Mouse (Mus musculus): ENCODE measurements around the gene Dbn1. TPM values are rescaled to one million over a fixed set of nuclear protein-coding genes. Genes with fewer than 3 reads are reported as not detected.

Dbn1 gene
- 0.26 TPM for polyA plus RNA-seq (2014; fragmentation: Illumina TruSeq; extraction: RNeasy Lipid Tissue Mini Kit (QIAGEN cat#74804); ENCODE audit: low read depth, low replicate concordance)

DNA sequence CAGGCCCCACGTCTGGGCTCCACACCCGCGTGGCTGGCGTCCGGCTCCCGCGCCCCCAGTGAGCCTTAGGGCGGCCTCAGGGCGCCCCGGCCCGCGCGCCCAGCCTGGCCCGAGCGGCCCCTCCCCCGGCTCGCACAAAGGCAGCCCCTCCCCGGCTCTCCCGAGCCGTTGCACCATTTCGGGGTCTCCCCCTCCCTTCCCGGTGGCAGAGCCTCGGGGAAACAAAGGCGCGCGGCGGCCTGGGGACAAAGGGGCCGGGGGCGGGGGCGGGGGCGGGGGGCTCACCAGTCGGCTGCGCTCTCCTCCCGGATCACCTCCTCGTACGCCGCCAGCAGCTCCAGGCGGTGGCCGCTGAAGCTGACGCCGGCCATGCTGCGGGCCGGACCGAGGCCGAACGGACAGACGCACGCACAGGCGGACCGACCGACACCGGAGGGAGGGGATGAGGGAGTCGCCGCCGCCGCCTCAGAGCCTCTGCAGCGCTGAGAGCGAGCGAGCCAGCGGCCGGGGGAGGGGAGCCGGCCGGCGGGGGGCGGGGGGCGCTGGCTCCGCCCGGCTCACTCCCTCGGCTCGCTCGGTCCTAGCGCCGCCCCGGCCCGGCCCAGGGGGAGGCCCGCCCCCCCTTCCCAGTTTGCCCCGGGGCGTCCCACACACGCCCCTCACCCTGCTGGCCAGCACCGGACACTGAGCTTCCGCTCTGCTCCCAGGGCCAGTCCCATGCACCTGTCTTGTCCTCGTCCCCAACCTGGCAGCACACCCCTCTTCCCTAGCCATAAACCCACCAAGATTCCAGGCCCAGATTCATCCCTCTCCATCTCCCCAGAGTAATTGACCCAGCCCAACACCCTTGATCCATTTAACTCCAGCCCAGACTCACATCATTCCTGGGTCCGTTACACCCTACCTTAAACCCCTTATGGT lies at the start of gene Dbn1:
Gene Dbn1 (minus strand): TSS at position 534 of the 921 bp plus-strand sequence.

GRCm38 (mm10) chr13:55536194-55537175 lies 48.6 kb upstream of the Dbn1 start, which contains the start of gene Ddx41:
Gene Ddx41 (minus strand): TSS chr13:55536658.

GRCm38 (mm10) chr13:55529198-55529915 lies 41.4 kb upstream of the Dbn1 start, which contains the start of gene Dok3:
Gene Dok3 (minus strand): TSS chr13:55529296.

GRCm38 (mm10) chr13:55513111-55513748 lies 25.3 kb upstream of the Dbn1 start, which contains the start of gene Pdlim7:
Gene Pdlim7 (minus strand): TSS chr13:55513676.

DNA sequence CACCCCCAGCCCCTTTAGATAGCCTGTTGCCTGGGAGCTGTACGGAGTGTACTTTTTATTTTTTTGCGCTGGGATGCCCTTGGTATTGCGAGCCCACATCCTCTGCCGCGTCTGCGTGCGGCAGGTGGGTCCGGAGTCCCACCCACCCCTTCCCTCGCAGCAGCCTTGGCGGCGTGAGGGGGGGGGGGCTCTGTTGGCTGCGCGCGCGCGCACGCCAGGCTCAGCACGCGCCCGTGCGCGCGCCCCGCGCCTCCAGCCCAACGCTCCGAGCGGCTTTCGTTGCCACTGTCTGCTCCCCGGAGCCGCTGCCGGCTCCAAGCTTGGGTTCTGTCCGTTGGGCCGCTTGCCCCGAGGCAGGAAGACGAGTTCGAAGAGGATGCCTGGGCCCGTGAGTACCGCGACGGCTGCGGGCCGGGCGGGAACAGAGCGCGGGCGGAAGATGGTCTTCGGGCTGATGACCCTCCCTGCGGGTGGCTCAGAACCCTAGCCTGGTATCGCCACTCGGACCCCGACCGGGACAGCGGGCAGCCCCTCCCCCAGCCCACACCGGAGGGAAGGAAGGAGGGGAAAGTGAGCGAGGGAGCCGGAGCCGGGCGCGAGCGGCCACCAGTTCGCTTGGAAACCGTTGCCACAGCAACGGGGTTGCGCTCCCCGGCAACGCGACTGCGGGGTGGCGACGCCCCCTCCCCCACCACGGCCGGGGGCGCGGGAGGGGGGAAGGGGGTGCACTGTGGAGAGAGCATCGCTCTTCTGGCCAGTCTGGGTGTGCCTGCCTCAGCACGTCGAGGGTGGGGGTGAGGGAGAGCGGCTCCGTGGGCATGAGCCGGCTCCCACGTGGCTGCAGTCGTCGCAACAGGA lies 23.7 kb downstream of the Dbn1 start, which contains the start of gene Prr7:
Gene Prr7 (plus strand): TSS at position 241 of the 858 bp plus-strand sequence.

GRCm38 (mm10) chr13:55444937-55445315 lies 43.0 kb downstream of the Dbn1 start, which contains the start of gene Grk6:
Gene Grk6 (plus strand): TSS chr13:55445072.

DNA sequence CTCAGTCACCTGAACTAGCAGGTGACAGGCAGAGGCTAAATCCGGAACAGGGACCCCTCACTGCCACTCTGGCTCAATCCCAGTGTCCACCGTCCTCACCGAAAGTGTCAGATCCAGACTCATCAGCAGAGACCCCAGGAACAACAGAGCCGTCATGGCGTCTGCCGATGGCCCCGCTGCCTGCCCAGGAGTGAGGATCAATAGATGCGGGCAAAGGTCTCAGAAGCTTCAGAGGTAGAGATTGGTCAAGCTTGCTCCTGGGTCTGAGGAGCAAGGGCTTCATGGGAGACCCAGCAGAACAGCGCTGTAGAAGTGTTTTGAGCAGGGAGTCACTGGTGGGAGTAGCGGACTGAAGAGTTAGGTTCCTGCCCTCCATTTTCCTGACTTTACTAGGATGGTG lies 61.3 kb downstream of the Dbn1 start, which contains the start of gene F12:
Gene F12 (minus strand): TSS at position 181 of the 400 bp plus-strand sequence.

Other genes with a start within 250 kb of the Dbn1 start
- gene Prelid1, start 167.6 kb downstream of the Dbn1 start, polyA plus RNA-seq (2014; fragmentation: Illumina TruSeq; extraction: RNeasy Lipid Tissue Mini Kit (QIAGEN cat#74804); ENCODE audit: low read depth, low replicate concordance): 15.5 TPM
- gene Rab24, start 166.2 kb downstream of the Dbn1 start, polyA plus RNA-seq (2014; fragmentation: Illumina TruSeq; extraction: RNeasy Lipid Tissue Mini Kit (QIAGEN cat#74804); ENCODE audit: low read depth, low replicate concordance): 9.9 TPM
- not detected for gene Mxd3, start 158.3 kb downstream of the Dbn1 start, polyA plus RNA-seq (2014; fragmentation: Illumina TruSeq; extraction: RNeasy Lipid Tissue Mini Kit (QIAGEN cat#74804); ENCODE audit: low read depth, low replicate concordance)
- 38.0 TPM for gene Lman2, start 125.3 kb downstream of the Dbn1 start, polyA plus RNA-seq (2014; fragmentation: Illumina TruSeq; extraction: RNeasy Lipid Tissue Mini Kit (QIAGEN cat#74804); ENCODE audit: low read depth, low replicate concordance)
- gene Rgs14, start 118.4 kb downstream of the Dbn1 start, polyA plus RNA-seq (2014; fragmentation: Illumina TruSeq; extraction: RNeasy Lipid Tissue Mini Kit (QIAGEN cat#74804); ENCODE audit: low read depth, low replicate concordance): not detected
- not detected for gene Slc34a1, start 89.9 kb downstream of the Dbn1 start, polyA plus RNA-seq (2014; fragmentation: Illumina TruSeq; extraction: RNeasy Lipid Tissue Mini Kit (QIAGEN cat#74804); ENCODE audit: low read depth, low replicate concordance)
- not detected for gene Pfn3, start 72.9 kb downstream of the Dbn1 start, polyA plus RNA-seq (2014; fragmentation: Illumina TruSeq; extraction: RNeasy Lipid Tissue Mini Kit (QIAGEN cat#74804); ENCODE audit: low read depth, low replicate concordance)
- 23.3 TPM for gene F12, start 61.3 kb downstream of the Dbn1 start, polyA plus RNA-seq (2014; fragmentation: Illumina TruSeq; extraction: RNeasy Lipid Tissue Mini Kit (QIAGEN cat#74804); ENCODE audit: low read depth, low replicate concordance)
- gene Grk6, start 43.0 kb downstream of the Dbn1 start, polyA plus RNA-seq (2014; fragmentation: Illumina TruSeq; extraction: RNeasy Lipid Tissue Mini Kit (QIAGEN cat#74804); ENCODE audit: low read depth, low replicate concordance): 2.5 TPM
- not detected for gene Prr7, start 23.8 kb downstream of the Dbn1 start, polyA plus RNA-seq (2014; fragmentation: Illumina TruSeq; extraction: RNeasy Lipid Tissue Mini Kit (QIAGEN cat#74804); ENCODE audit: low read depth, low replicate concordance)
- gene Pdlim7, start 25.6 kb upstream of the Dbn1 start, polyA plus RNA-seq (2014; fragmentation: Illumina TruSeq; extraction: RNeasy Lipid Tissue Mini Kit (QIAGEN cat#74804); ENCODE audit: low read depth, low replicate concordance): 0.24 TPM
- not detected for gene Dok3, start 41.2 kb upstream of the Dbn1 start, polyA plus RNA-seq (2014; fragmentation: Illumina TruSeq; extraction: RNeasy Lipid Tissue Mini Kit (QIAGEN cat#74804); ENCODE audit: low read depth, low replicate concordance)
- gene Ddx41, start 48.5 kb upstream of the Dbn1 start, polyA plus RNA-seq (2014; fragmentation: Illumina TruSeq; extraction: RNeasy Lipid Tissue Mini Kit (QIAGEN cat#74804); ENCODE audit: low read depth, low replicate concordance): 2.3 TPM
- 5.9 TPM for gene Fam193b, start 83.0 kb upstream of the Dbn1 start, polyA plus RNA-seq (2014; fragmentation: Illumina TruSeq; extraction: RNeasy Lipid Tissue Mini Kit (QIAGEN cat#74804); ENCODE audit: low read depth, low replicate concordance)
- gene Tmed9, start 85.6 kb upstream of the Dbn1 start, polyA plus RNA-seq (2014; fragmentation: Illumina TruSeq; extraction: RNeasy Lipid Tissue Mini Kit (QIAGEN cat#74804); ENCODE audit: low read depth, low replicate concordance): 29.5 TPM
- gene B4galt7, start 111.8 kb upstream of the Dbn1 start, polyA plus RNA-seq (2014; fragmentation: Illumina TruSeq; extraction: RNeasy Lipid Tissue Mini Kit (QIAGEN cat#74804); ENCODE audit: low read depth, low replicate concordance): 1.5 TPM
- gene Caml, start 134.9 kb upstream of the Dbn1 start, polyA plus RNA-seq (2014; fragmentation: Illumina TruSeq; extraction: RNeasy Lipid Tissue Mini Kit (QIAGEN cat#74804); ENCODE audit: low read depth, low replicate concordance): 28.3 TPM
- gene Ddx46, start 146.9 kb upstream of the Dbn1 start, polyA plus RNA-seq (2014; fragmentation: Illumina TruSeq; extraction: RNeasy Lipid Tissue Mini Kit (QIAGEN cat#74804); ENCODE audit: low read depth, low replicate concordance): 27.6 TPM
- 40.7 TPM for gene B230219D22Rik, start 205.0 kb upstream of the Dbn1 start, polyA plus RNA-seq (2014; fragmentation: Illumina TruSeq; extraction: RNeasy Lipid Tissue Mini Kit (QIAGEN cat#74804); ENCODE audit: low read depth, low replicate concordance)
- 137 TPM for gene Txndc15, start 226.5 kb upstream of the Dbn1 start, polyA plus RNA-seq (2014; fragmentation: Illumina TruSeq; extraction: RNeasy Lipid Tissue Mini Kit (QIAGEN cat#74804); ENCODE audit: low read depth, low replicate concordance)
- 25.3 TPM for gene Pcbd2, start 239.3 kb upstream of the Dbn1 start, polyA plus RNA-seq (2014; fragmentation: Illumina TruSeq; extraction: RNeasy Lipid Tissue Mini Kit (QIAGEN cat#74804); ENCODE audit: low read depth, low replicate concordance)

All from liver, adult 10 weeks (tissue).